Mouse (Mus musculus) limb, embryonic 14.5 days (tissue): Measurements from ENCODE around the gene Negr1. TPM values are rescaled to one million over a fixed set of nuclear protein-coding genes. Genes with fewer than 3 reads are reported as not detected.
"Not testable (repeated sequence)": the region's sequence is repeated elsewhere in the genome, so short reads cannot be mapped to it uniquely, and the experiment has no call there.

Source experiments
- ATAC-seq: fragments of 200-750 bp; cut with Nextera tagmentation; 2 replicates; pipeline ENCODE4 v1.8.0; 2017; ENCODE audit warnings: low read depth, moderate number of reproducible peaks, moderate TSS enrichment; ENCODE audit not compliant: low FRiP score
- DNase-seq: peaks from one replicate; pipeline ENCODE4 v3.0.0-alpha.2; 2015; ENCODE audit warnings: low spot score
- H3K27ac ChIP-seq: fragments of 300-500 bp; sonication (generic); replicated peaks from 2 replicates; pipeline ENCODE4 v1.5.1; 2014; ENCODE audit warnings: low read depth, mild to moderate bottlenecking, low read length, moderate library complexity, mixed read lengths
- H3K27me3 ChIP-seq: fragments of 300-500 bp; sonication (generic); 2 replicates; pipeline ENCODE4 v1.6.1; 2014; ENCODE audit warnings: low read length, mixed read lengths; ENCODE audit not compliant: control insufficient read depth, insufficient read depth
- H3K36me3 ChIP-seq: fragments of 300-500 bp; sonication (generic); 2 replicates; pipeline ENCODE4 v1.6.1; 2014; ENCODE audit warnings: mild to moderate bottlenecking, low read length, moderate library complexity, mixed read lengths; ENCODE audit not compliant: control insufficient read depth, insufficient read depth
- H3K4me1 ChIP-seq: fragments of 300-500 bp; sonication (generic); 2 replicates; pipeline ENCODE4 v1.6.1; 2014; ENCODE audit warnings: antibody characterized with exemption, low read length, mixed read lengths; ENCODE audit not compliant: control insufficient read depth, insufficient read depth
- H3K4me2 ChIP-seq: fragments of 300-500 bp; sonication (generic); replicated peaks from 2 replicates; pipeline ENCODE4 v1.6.1; 2014; ENCODE audit warnings: low read depth, mild to moderate bottlenecking, low read length, moderate library complexity; ENCODE audit not compliant: severe bottlenecking
- H3K4me3 ChIP-seq: fragments of 300-500 bp; sonication (generic); replicated peaks from 2 replicates; pipeline ENCODE4 v1.5.1; 2014; ENCODE audit warnings: low read length
- H3K9ac ChIP-seq: fragments of 300-500 bp; sonication (generic); 2 replicates; pipeline ENCODE4 v1.6.1; 2014; ENCODE audit warnings: mild to moderate bottlenecking, low read depth, low read length, moderate library complexity; ENCODE audit not compliant: severe bottlenecking
- H3K9me3 ChIP-seq: fragments of 300-500 bp; sonication (generic); 2 replicates; pipeline ENCODE4 v1.6.1; 2016; ENCODE audit warnings: low read length; ENCODE audit not compliant: control insufficient read depth
- POLR2A ChIP-seq: fragments of 200-500 bp; IDR thresholded peaks from 2 replicates; pipeline ENCODE4 v1.8.0; 2012; ENCODE audit warnings: inconsistent platforms, mild to moderate bottlenecking, moderate library complexity, borderline replicate concordance; ENCODE audit not compliant: insufficient read depth, insufficient read length; ENCODE audit errors: extremely low read depth
- WGBS: fragments of 180-500 bp; shearing (Covaris S2); extraction: QIAGEN DNeasy Blood & Tissue Kit; methylation state at CpG from one replicate; pipeline ENCODE4 v1.1.7; 2014; 5-methylcytosine and 5-hydroxymethylcytosine counted together
- polyA plus RNA-seq, 2 experiments: library from polyadenylated mRNA; depleted of rRNA in 1 of 2; stranded (reverse) in 1 of 2; unstranded in 1 of 2; fragments of >200 nt; fragmentation: Nextera tagmentation in 1 of 2; extraction: Ambion mirVana in 1 of 2; gene quantifications; 2 replicates each; pipeline versions ENCODE4 v1.2.1 to v1.2.3; 2012 to 2014

The Negr1 gene
- polyA plus RNA-seq, 2 experiments = 5.1 to 6.2 TPM

- TF ChIP-seq POLR2A = no peak
- Histone ChIP-seq H3K9ac (no peak overlapping the region), H3K27ac (no peak overlapping the region), H3K4me2 (no peak overlapping the region), H3K27me3 (no peaks in the 10 kb centered on the region), H3K36me3 (no peaks in the 10 kb centered on the region), H3K4me1 (no peaks in the 10 kb centered on the region), H3K4me3 (no peak overlapping the region), H3K9me3 (no peaks in the 10 kb centered on the region)
- ATAC-seq (no peak), DNase-seq (no peak)
- 84% methylated on average over 2 of the region's 2 CpGs for WGBS
Observed at GRCm38 (mm10) chr3:157044565-157044964, 483.0 kb downstream of the Negr1 start.

- H3K9ac ChIP-seq, H3K9me3 ChIP-seq, ATAC-seq, H3K36me3 ChIP-seq, H3K27ac ChIP-seq, H3K4me2 ChIP-seq, H3K4me3 ChIP-seq, H3K27me3 ChIP-seq, DNase-seq, H3K4me1 ChIP-seq: not testable (repeated sequence)
- 73% methylated on average over 2 of the region's 2 CpGs for WGBS
Observed at GRCm38 (mm10) chr3:157064438-157064837, 502.8 kb downstream of the Negr1 start.

- Histone ChIP-seq H3K4me2 (no peak overlapping the region), H3K36me3 (no peaks in the 10 kb centered on the region), H3K27me3 (no peaks in the 10 kb centered on the region), H3K27ac (no peak overlapping the region), H3K4me1 (no peaks in the 10 kb centered on the region), H3K9ac (no peak overlapping the region), H3K9me3 (no peaks in the 10 kb centered on the region), H3K4me3 (no peak overlapping the region)
- DNase-seq (no peak), ATAC-seq (no peak)
- no peak for TF ChIP-seq POLR2A
Observed at GRCm38 (mm10) chr3:157066331-157066730, 504.7 kb downstream of the Negr1 start.

- H3K4me3 ChIP-seq = no peak overlapping the region
- no peak overlapping the region for H3K9ac ChIP-seq
- no peak overlapping the region for H3K4me2 ChIP-seq
- no peaks in the 10 kb centered on the region for H3K36me3 ChIP-seq
- no peaks in the 10 kb centered on the region for H3K4me1 ChIP-seq
- no peaks in the 10 kb centered on the region for H3K9me3 ChIP-seq
- 69% methylated on average over 2 of the region's 2 CpGs for WGBS
- no peaks in the 10 kb centered on the region for H3K27me3 ChIP-seq
- no peak overlapping the region for H3K27ac ChIP-seq
- TF ChIP-seq POLR2A = no peak
- DNase-seq (no peak), ATAC-seq (no peak)
Observed at GRCm38 (mm10) chr3:157079250-157079965, 517.8 kb downstream of the Negr1 start.

- WGBS = 79% methylated on average over 1 of the region's 1 CpGs
- no peak overlapping the region for H3K9ac ChIP-seq
- H3K27ac ChIP-seq = no peak overlapping the region
- no peak overlapping the region for H3K4me2 ChIP-seq
- no peak overlapping the region for H3K4me3 ChIP-seq
- H3K9me3 ChIP-seq = no peaks in the 10 kb centered on the region
- H3K27me3 ChIP-seq = no peaks in the 10 kb centered on the region
- DNase-seq (no peak), ATAC-seq (no peak)
- H3K4me1 ChIP-seq = no peaks in the 10 kb centered on the region
- H3K36me3 ChIP-seq = no peaks in the 10 kb centered on the region
- TF ChIP-seq POLR2A = no peak
Observed at GRCm38 (mm10) chr3:157079966-157080306, 518.3 kb downstream of the Negr1 start.

GRCm38 (mm10) chr3:157080585-157080984 lies 519.0 kb downstream of the Negr1 start:
- no peak for DNase-seq
- WGBS = 93% methylated on average over 1 of the region's 1 CpGs
- no peak overlapping the region for H3K4me3 ChIP-seq
- H3K9me3 ChIP-seq = no peaks in the 10 kb centered on the region
- H3K27ac ChIP-seq = no peak overlapping the region
- no peak overlapping the region for H3K9ac ChIP-seq
- ATAC-seq = no peak
- H3K4me2 ChIP-seq = no peak overlapping the region
- H3K27me3 ChIP-seq = no peaks in the 10 kb centered on the region
- no peaks in the 10 kb centered on the region for H3K36me3 ChIP-seq
- no peak for TF ChIP-seq POLR2A
- H3K4me1 ChIP-seq = no peaks in the 10 kb centered on the region
